Mouse (Mus musculus): Measurements from ENCODE around the gene Lrig1. TPM values are rescaled to one million over a fixed set of nuclear protein-coding genes. Genes with fewer than 3 reads are reported as not detected.

Lrig1 gene
- polyA plus RNA-seq, 1 experiment from 2014 or later: 15.2 TPM

- Histone ChIP-seq H3K4me2 (replicated peaks; ENCODE audit: low read depth) (no peak overlapping the region), H3K9me3 (ENCODE audit: control insufficient read depth, low read length) (no peaks in the 10 kb centered on the region), H3K36me3 (ENCODE audit: control insufficient read depth, insufficient read depth, low read length) (peaks cover 9% of the 10 kb centered on the region), H3K4me3 (ENCODE audit: low read depth, low read length) (no peak overlapping the region), H3K9ac (ENCODE audit: low read length) (no peak overlapping the region), H3K27me3 (ENCODE audit: control insufficient read depth, insufficient read depth, low read length) (no peaks in the 10 kb centered on the region), H3K27ac (replicated peaks) (no peak overlapping the region), H3K4me1 (replicated peaks; ENCODE audit: control insufficient read depth, insufficient read depth) (no peaks in the 10 kb centered on the region)
- ATAC-seq (ENCODE audit: low FRiP score, low TSS enrichment): no peak
- TF ChIP-seq CTCF (IDR thresholded peaks at IDR 0.05; ENCODE audit: low read depth) (no peak), EP300 (optimal IDR thresholded peaks at IDR 0.05) (no peak)
- no peak for DNase-seq (ENCODE audit: low spot score)
- 82% methylated on average over 5 of the region's 5 CpGs for WGBS
Observed at GRCm38 (mm10) chr6:94601101-94601500, 98.9 kb downstream of the Lrig1 start.

GRCm38 (mm10) chr6:94599016-94599415 is 100.9 kb downstream of the Lrig1 start:
- Histone ChIP-seq H3K27me3 (ENCODE audit: control insufficient read depth, insufficient read depth, low read length) (no peaks in the 10 kb centered on the region), H3K9me3 (ENCODE audit: control insufficient read depth, low read length) (no peaks in the 10 kb centered on the region), H3K27ac (replicated peaks) (no peak overlapping the region), H3K36me3 (ENCODE audit: control insufficient read depth, insufficient read depth, low read length) (peaks cover under 1% of the 10 kb centered on the region; the same call in 1 of the 2 replicates), H3K9ac (ENCODE audit: low read length) (no peak overlapping the region), H3K4me2 (replicated peaks; ENCODE audit: low read depth) (no peak overlapping the region), H3K4me1 (replicated peaks; ENCODE audit: control insufficient read depth, insufficient read depth) (no peaks in the 10 kb centered on the region), H3K4me3 (ENCODE audit: low read depth, low read length) (no peak overlapping the region)
- ATAC-seq (ENCODE audit: low FRiP score, low TSS enrichment): no peak
- TF ChIP-seq CTCF (IDR thresholded peaks at IDR 0.05; ENCODE audit: low read depth) (no peak), EP300 (optimal IDR thresholded peaks at IDR 0.05) (no peak)
- DNase-seq (ENCODE audit: low spot score): no peak
- WGBS: 79% methylated on average over 12 of the region's 13 CpGs

GRCm38 (mm10) chr6:94598421-94598820 is 101.5 kb downstream of the Lrig1 start:
- no peaks in the 10 kb centered on the region for H3K4me1 ChIP-seq (replicated peaks; ENCODE audit: control insufficient read depth, insufficient read depth)
- H3K9me3 ChIP-seq (ENCODE audit: control insufficient read depth, low read length): no peaks in the 10 kb centered on the region
- no peaks in the 10 kb centered on the region for H3K27me3 ChIP-seq (ENCODE audit: control insufficient read depth, insufficient read depth, low read length)
- H3K36me3 ChIP-seq (ENCODE audit: control insufficient read depth, insufficient read depth, low read length): no peaks in the 10 kb centered on the region
- no peak overlapping the region for H3K9ac ChIP-seq (ENCODE audit: low read length)
- 68% methylated on average over 12 of the region's 12 CpGs for WGBS
- DNase-seq (ENCODE audit: low spot score): no peak
- H3K4me2 ChIP-seq (replicated peaks; ENCODE audit: low read depth): no peak overlapping the region
- no peak overlapping the region for H3K4me3 ChIP-seq (ENCODE audit: low read depth, low read length)
- TF ChIP-seq CTCF (IDR thresholded peaks at IDR 0.05; ENCODE audit: low read depth) (no peak), EP300 (optimal IDR thresholded peaks at IDR 0.05) (no peak)
- no peak overlapping the region for H3K27ac ChIP-seq (replicated peaks)
- no peak for ATAC-seq (ENCODE audit: low FRiP score, low TSS enrichment)

- Histone ChIP-seq H3K9ac (ENCODE audit: low read length) (no peak overlapping the region), H3K36me3 (ENCODE audit: control insufficient read depth, insufficient read depth, low read length) (no peaks in the 10 kb centered on the region), H3K4me2 (replicated peaks; ENCODE audit: low read depth) (no peak overlapping the region), H3K4me1 (replicated peaks; ENCODE audit: control insufficient read depth, insufficient read depth) (peaks cover 4% of the 10 kb centered on the region; the same call in 1 of the 2 replicates), H3K4me3 (ENCODE audit: low read depth, low read length) (no peak overlapping the region), H3K27me3 (ENCODE audit: control insufficient read depth, insufficient read depth, low read length) (no peaks in the 10 kb centered on the region), H3K27ac (replicated peaks) (no peak overlapping the region), H3K9me3 (ENCODE audit: control insufficient read depth, low read length) (no peaks in the 10 kb centered on the region)
- ATAC-seq (ENCODE audit: low FRiP score, low TSS enrichment) (no peak), DNase-seq (ENCODE audit: low spot score) (peak; percentile 34)
- peak; percentile 57 for TF ChIP-seq CTCF (IDR thresholded peaks at IDR 0.05; ENCODE audit: low read depth)
- TF ChIP-seq EP300 (optimal IDR thresholded peaks at IDR 0.05): no peak
- WGBS: 62% methylated on average over 10 of the region's 10 CpGs
Observed at GRCm38 (mm10) chr6:94596761-94597485, 103.0 kb downstream of the Lrig1 start.

GRCm38 (mm10) chr6:94596051-94596760 is 103.8 kb downstream of the Lrig1 start:
- H3K27ac ChIP-seq (replicated peaks): no peak overlapping the region
- WGBS: 80% methylated on average over 14 of the region's 14 CpGs
- no peak overlapping the region for H3K4me3 ChIP-seq (ENCODE audit: low read depth, low read length)
- H3K27me3 ChIP-seq (ENCODE audit: control insufficient read depth, insufficient read depth, low read length): no peaks in the 10 kb centered on the region
- DNase-seq (ENCODE audit: low spot score) (no peak), ATAC-seq (ENCODE audit: low FRiP score, low TSS enrichment) (no peak)
- no peak for TF ChIP-seq CTCF (IDR thresholded peaks at IDR 0.05; ENCODE audit: low read depth)
- TF ChIP-seq EP300 (optimal IDR thresholded peaks at IDR 0.05): no peak
- H3K36me3 ChIP-seq (ENCODE audit: control insufficient read depth, insufficient read depth, low read length): no peaks in the 10 kb centered on the region
- H3K9ac ChIP-seq (ENCODE audit: low read length): no peak overlapping the region
- no peak overlapping the region for H3K4me2 ChIP-seq (replicated peaks; ENCODE audit: low read depth)
- H3K9me3 ChIP-seq (ENCODE audit: control insufficient read depth, low read length): no peaks in the 10 kb centered on the region
- H3K4me1 ChIP-seq (replicated peaks; ENCODE audit: control insufficient read depth, insufficient read depth): peaks cover 4% of the 10 kb centered on the region; the same call in 1 of the 2 replicates

- H3K27me3 ChIP-seq (ENCODE audit: control insufficient read depth, insufficient read depth, low read length): no peaks in the 10 kb centered on the region
- H3K4me1 ChIP-seq (replicated peaks; ENCODE audit: control insufficient read depth, insufficient read depth): peaks cover 4% of the 10 kb centered on the region; the same call in 1 of the 2 replicates
- H3K36me3 ChIP-seq (ENCODE audit: control insufficient read depth, insufficient read depth, low read length): no peaks in the 10 kb centered on the region
- H3K9ac ChIP-seq (ENCODE audit: low read length): no peak overlapping the region
- ATAC-seq (ENCODE audit: low FRiP score, low TSS enrichment) (no peak), DNase-seq (ENCODE audit: low spot score) (peak; percentile 12)
- no peaks in the 10 kb centered on the region for H3K9me3 ChIP-seq (ENCODE audit: control insufficient read depth, low read length)
- H3K27ac ChIP-seq (replicated peaks): no peak overlapping the region
- no peak overlapping the region for H3K4me2 ChIP-seq (replicated peaks; ENCODE audit: low read depth)
- 72% methylated on average over 5 of the region's 5 CpGs for WGBS
- no peak overlapping the region for H3K4me3 ChIP-seq (ENCODE audit: low read depth, low read length)
- TF ChIP-seq EP300 (optimal IDR thresholded peaks at IDR 0.05) (no peak), CTCF (IDR thresholded peaks at IDR 0.05; ENCODE audit: low read depth) (no peak)
Observed at GRCm38 (mm10) chr6:94595206-94595605, 104.8 kb downstream of the Lrig1 start.
